In genomic region chr4:138676480-138676879, GRCm38 (mm10) we compare ENCODE assay signal across 11 mouse cellular contexts. TPM values are rescaled to one million over a fixed set of nuclear protein-coding genes. Genes with fewer than 3 reads are reported as not detected.
DNase-seq lines count a peak whose midpoint lies in the region; ATAC-seq and TF ChIP-seq lines count a peak whose summit lies in the region.
"Had no signal": no experiment of that assay in that cellular context is flagged by ENCODE, and none has a peak within 500 bp of the region (broad histone marks: within the 10 kb centered on the region; RNA-seq: fewer than 3 reads in every experiment).

No protein-coding gene starts in this region.

- ATAC-seq in forebrain, embryonic 11.5 days (replicated peaks; ENCODE audit: low FRiP score): no peak
- ATAC-seq in forebrain, embryonic 15.5 days (replicated peaks): no peak

- H3K9ac ChIP-seq in forebrain, embryonic 11.5 days (ENCODE audit: low read length): no peak overlapping the region
- H3K9ac ChIP-seq in forebrain, embryonic 15.5 days (replicated peaks): no peak overlapping the region

- WGBS in forebrain, embryonic 11.5 days: 16% methylated on average over 16 of the region's 16 CpGs
- 13% methylated on average over 16 of the region's 16 CpGs for WGBS in forebrain, embryonic 15.5 days
- 28% methylated on average over 16 of the region's 16 CpGs for WGBS in thymus, adult 2 months

- no peak overlapping the region for H3K27ac ChIP-seq in forebrain, embryonic 11.5 days (ENCODE audit: low read depth, low read length)
- no peak overlapping the region for H3K27ac ChIP-seq in forebrain, embryonic 15.5 days (replicated peaks)
- no peak overlapping the region for H3K27ac ChIP-seq in thymus, adult 2 months (ENCODE audit: control insufficient read depth, insufficient read depth, low read length)
- H3K27ac ChIP-seq: macrophage had no signal

- TF ChIP-seq CTCF in thymus, adult 2 months (IDR thresholded peaks at IDR 0.05; ENCODE audit: borderline replicate concordance, control insufficient read depth, extremely low read depth, insufficient read depth, low read length, poor library complexity): no peak

- H3K4me3 ChIP-seq in forebrain, embryonic 11.5 days (ENCODE audit: low read depth, low read length): no peak overlapping the region
- no peak overlapping the region for H3K4me3 ChIP-seq in forebrain, embryonic 15.5 days
- H3K4me3 ChIP-seq in thymus, adult 2 months (ENCODE audit: control insufficient read depth, insufficient read depth, low read length): no peak overlapping the region
- H3K4me3 ChIP-seq: erythroblast, embryonic 14.5 days had no signal

- peak; percentile 74 for DNase-seq in forebrain, embryonic 11.5 days (ENCODE audit: low spot score)
- DNase-seq in ovary, postnatal 36 days (ENCODE audit: low spot score): peak; percentile 25
- DNase-seq in ovary, postnatal 10 days (ENCODE audit: low spot score): no peak
- peak; percentile 2 for DNase-seq in induced T-regulatory cell, adult 2 months (ENCODE audit: low read depth)
- DNase-seq in testis, postnatal 14 days (ENCODE audit: low spot score): peak; percentile 19
- DNase-seq in heart, postnatal 25 days (ENCODE audit: low spot score): no peak
- no peak for DNase-seq in thymus, adult 2 months
- DNase-seq: thymus, adult 18-20 months had no signal

- H3K9me3 ChIP-seq in forebrain, embryonic 11.5 days (ENCODE audit: control insufficient read depth, low read length): no peaks in the 10 kb centered on the region
- no peaks in the 10 kb centered on the region for H3K9me3 ChIP-seq in forebrain, embryonic 15.5 days

- no peaks in the 10 kb centered on the region for H3K4me1 ChIP-seq in forebrain, embryonic 11.5 days (replicated peaks; ENCODE audit: control insufficient read depth, insufficient read depth, low read length)
- H3K4me1 ChIP-seq in forebrain, embryonic 15.5 days: peaks cover 7% of the 10 kb centered on the region
- H3K4me1 ChIP-seq in thymus, adult 2 months (replicated peaks; ENCODE audit: control insufficient read depth, insufficient read depth, low read length): no peaks in the 10 kb centered on the region

- no peaks in the 10 kb centered on the region for H3K36me3 ChIP-seq in forebrain, embryonic 11.5 days (ENCODE audit: control insufficient read depth, insufficient read depth, low read length)
- no peaks in the 10 kb centered on the region for H3K36me3 ChIP-seq in forebrain, embryonic 15.5 days
- no peaks in the 10 kb centered on the region for H3K36me3 ChIP-seq in thymus, adult 2 months (ENCODE audit: control insufficient read depth, insufficient read depth, low read length)

- intact Hi-C loops in heart, postnatal 25 days (cut with DNase I): no loop called here

- no peaks in the 10 kb centered on the region; the same call in none of the 2 replicates for H3K27me3 ChIP-seq in forebrain, embryonic 11.5 days (ENCODE audit: control insufficient read depth, insufficient read depth, low read length)
- peaks cover 19% of the 10 kb centered on the region; the same call in 1 of the 2 replicates for H3K27me3 ChIP-seq in forebrain, embryonic 15.5 days
- H3K27me3 ChIP-seq in thymus, adult 2 months (ENCODE audit: control insufficient read depth, insufficient read depth, low read length): no peaks in the 10 kb centered on the region

- no peak overlapping the region for H3K4me2 ChIP-seq in forebrain, embryonic 11.5 days (ENCODE audit: low read depth, low read length, severe bottlenecking)
- H3K4me2 ChIP-seq in forebrain, embryonic 15.5 days (replicated peaks): no peak overlapping the region

- no peak for TF ChIP-seq POLR2A in thymus, adult 2 months (IDR thresholded peaks at IDR 0.05; ENCODE audit: control insufficient read depth, extremely low read depth, insufficient read depth, low read length, poor library complexity)

RNA-seq across cellular contexts. Expression of gene Vwa5b1, which starts 40.8 kb away (rescaled TPM):
- polyA plus RNA-seq in forebrain, embryonic 11.5 days (2014; fragmentation: Nextera tagmentation; extraction: Ambion mirVana): 0.08 and 0.13 TPM in 2 replicates
- 0.74 and 1.2 TPM in 2 replicates for polyA plus RNA-seq in forebrain, embryonic 15.5 days (2015; fragmentation: Nextera tagmentation; extraction: Ambion mirVana)
- total RNA-seq in heart, postnatal 25 days (2021): not detected
- 0.08 and 0.09 TPM in 2 replicates for polyA plus RNA-seq in thymus, adult 2 months (2012; rRNA removed)
- polyA plus RNA-seq: erythroblast, embryonic 14.5 days; macrophage had no signal

RNA-seq across cellular contexts. Expression of gene Pla2g2c, which starts 48.1 kb away (rescaled TPM):
- polyA plus RNA-seq in forebrain, embryonic 11.5 days (2014; fragmentation: Nextera tagmentation; extraction: Ambion mirVana): 0.37 and 0.52 TPM in 2 replicates
- polyA plus RNA-seq in forebrain, embryonic 15.5 days (2015; fragmentation: Nextera tagmentation; extraction: Ambion mirVana): 0.34 TPM in 1 of 2 replicates, not detected in the other
- total RNA-seq in heart, postnatal 25 days (2021): under 1 TPM in 1 of 2 experiments, not detected in 1; 0.17 TPM
- polyA plus RNA-seq in thymus, adult 2 months (2012; rRNA removed): not detected in 2 replicates
- polyA plus RNA-seq: erythroblast, embryonic 14.5 days; macrophage had no signal

Comparison
In these comparisons a context has a peak if more than half of its experiments do, and no peak if none do; other contexts are left out.
1. DNase-seq: peak in forebrain, embryonic 11.5 days (single experiment), ovary, postnatal 36 days (single experiment), induced T-regulatory cell, adult 2 months (single experiment) and testis, postnatal 14 days (single experiment); none in ovary, postnatal 10 days (single experiment), heart, postnatal 25 days (single experiment) and thymus, adult 2 months (single experiment).